Mouse (Mus musculus) heart, adult 2 months (tissue): Measurements from ENCODE around the gene Rnaseh1. TPM values are rescaled to one million over a fixed set of nuclear protein-coding genes. Genes with fewer than 3 reads are reported as not detected.

Experiments
- DNase-seq, 2 experiments: peaks; one replicate each; pipeline ENCODE4 v3.0.0; 2021
- H3K27ac ChIP-seq: fragments of 200-600 bp; 2 replicates; pipeline ENCODE4 v1.8.1; 2022
- H3K27me3 ChIP-seq: fragments of 200-500 bp; 2 replicates; pipeline ENCODE4 v1.6.1; 2012; ENCODE audit warnings: mild to moderate bottlenecking, low read length, inconsistent platforms, mixed read lengths; ENCODE audit not compliant: control insufficient read depth, insufficient read depth
- H3K36me3 ChIP-seq: fragments of 200-500 bp; 2 replicates; pipeline ENCODE4 v1.6.1; 2012; ENCODE audit warnings: low read length, inconsistent platforms; ENCODE audit not compliant: control insufficient read depth, insufficient read depth
- H3K4me1 ChIP-seq: fragments of 200-500 bp; 2 replicates; pipeline ENCODE4 v1.6.1; 2011; ENCODE audit warnings: low read length; ENCODE audit not compliant: control insufficient read depth, insufficient read depth
- H3K4me3 ChIP-seq: fragments of 200-600 bp; 2 replicates; pipeline ENCODE4 v1.8.1; 2022
- H3K79me2 ChIP-seq: fragments of 200-500 bp; replicated peaks from 2 replicates; pipeline ENCODE4 v1.6.1; 2012; ENCODE audit warnings: mild to moderate bottlenecking, inconsistent platforms, low read length, moderate library complexity, mixed read lengths; ENCODE audit not compliant: control insufficient read depth, insufficient read depth
- H3K9ac ChIP-seq: fragments of 200-500 bp; 2 replicates; pipeline ENCODE4 v1.6.1; 2012; ENCODE audit warnings: low read depth, mild to moderate bottlenecking, control low read depth, inconsistent platforms, low read length, mixed read lengths
- CTCF ChIP-seq: fragments of 200-600 bp; IDR thresholded peaks from 2 replicates; pipeline ENCODE4 v1.8.1; 2022; ENCODE audit warnings: antibody characterized with exemption, mild to moderate bottlenecking, moderate library complexity
- EP300 ChIP-seq: fragments of 200-500 bp; IDR thresholded peaks from 2 replicates; pipeline ENCODE4 v1.6.1; 2011; ENCODE audit warnings: low read depth, low read length, control low read depth; ENCODE audit not compliant: insufficient read depth
- POLR2A ChIP-seq: fragments of 200-500 bp; IDR thresholded peaks from 2 replicates; pipeline ENCODE4 v1.6.1; 2011; ENCODE audit warnings: mild to moderate bottlenecking, low read depth, low read length, control low read depth; ENCODE audit not compliant: insufficient read depth
- WGBS: fragments of 180-500 bp; shearing (Covaris S2); methylation state at CpG from one replicate; pipeline ENCODE4 v1.1.7; 2018; 5-methylcytosine and 5-hydroxymethylcytosine counted together
- intact Hi-C: fragments of 180-260 bp; cut with DNase I; formaldehyde crosslinking; loops from one replicate; pipeline ENCODE4 v1.15.1; 2025
- polyA plus RNA-seq: library from polyadenylated mRNA; depleted of rRNA; stranded (reverse); fragments of >200 nt; gene quantifications from 2 replicates; pipeline ENCODE4 v1.2.3, GENCODE M21; 2012
- total RNA-seq, 2 experiments: library from RNA; stranded (reverse); gene quantifications; 2 replicates each; pipeline ENCODE4 v1.2.3; 2021

Rnaseh1 gene
- total and polyA plus RNA-seq, 3 experiments, result 6.9 to 8.4 (median 7.0) TPM

GRCm38 (mm10) chr12:28674038-28674720 is 24.8 kb downstream of the Rnaseh1 start:
- 0 out of 2 replicates have a peak, but pooled peaks cover 2% of the 10 kb centered on the region for H3K79me2 ChIP-seq
- no peaks in the 10 kb centered on the region for H3K27me3 ChIP-seq
- no peaks in the 10 kb centered on the region for H3K36me3 ChIP-seq
- no peak for DNase-seq
- no peak overlapping the region for H3K27ac ChIP-seq
- 85% methylated on average over 10 of the region's 10 CpGs for WGBS
- H3K9ac ChIP-seq, result no peak overlapping the region
- H3K4me3 ChIP-seq, result no peak overlapping the region
- TF ChIP-seq CTCF, result 0 out of 2 replicates have a peak, but pooled peaks have one; percentile 12
- TF ChIP-seq POLR2A, result no peak
- intact Hi-C loops, result no loop called here
- peaks cover 7% of the 10 kb centered on the region for H3K4me1 ChIP-seq

GRCm38 (mm10) chr12:28675121-28675924 is 25.9 kb downstream of the Rnaseh1 start, which contains the start of gene Adi1:
Gene Adi1, plus strand, starts transcription at chr12:28675231.
- no peaks in the 10 kb centered on the region for H3K27me3 ChIP-seq
- no peaks in the 10 kb centered on the region for H3K36me3 ChIP-seq
- TF ChIP-seq POLR2A (peak; percentile 61; the same call in 1 of the 2 replicates), CTCF (no peak), EP300 (0 out of 2 replicates have a peak, but pooled peaks have one; percentile 1)
- DNase-seq, result peak; percentile 84 to 86
- WGBS, result 1% methylated on average over 53 of the region's 53 CpGs
- H3K4me1 ChIP-seq, result peaks cover 7% of the 10 kb centered on the region
- H3K79me2 ChIP-seq, result 0 out of 2 replicates have a peak, but pooled peaks cover 2% of the 10 kb centered on the region
- intact Hi-C loops, result no loop called here
- peak within 1 kb of the TSS; percentile 90 for H3K27ac ChIP-seq
- peak within 1 kb of the TSS; percentile 90 for H3K9ac ChIP-seq
- peak within 1 kb of the TSS; percentile 64 for H3K4me3 ChIP-seq

- peaks cover 5% of the 10 kb centered on the region for H3K4me1 ChIP-seq
- WGBS, result 65% methylated on average over 5 of the region's 5 CpGs
- H3K9ac ChIP-seq, result peak overlapping the region; percentile 90
- peak overlapping the region; percentile 90 for H3K27ac ChIP-seq
- peak overlapping the region; percentile 64 for H3K4me3 ChIP-seq
- no peaks in the 10 kb centered on the region for H3K36me3 ChIP-seq
- no peak for DNase-seq
- H3K79me2 ChIP-seq, result 0 out of 2 replicates have a peak, but pooled peaks cover 2% of the 10 kb centered on the region
- no peaks in the 10 kb centered on the region for H3K27me3 ChIP-seq
- intact Hi-C loops, result no loop called here
- TF ChIP-seq CTCF, result no peak
- TF ChIP-seq EP300, result no peak
- TF ChIP-seq POLR2A, result no peak
Observed at GRCm38 (mm10) chr12:28675925-28676209, 26.5 kb downstream of the Rnaseh1 start.

- H3K9ac ChIP-seq, result no peak overlapping the region
- no peaks in the 10 kb centered on the region for H3K4me1 ChIP-seq
- intact Hi-C loops, result no loop called here
- H3K36me3 ChIP-seq, result no peaks in the 10 kb centered on the region
- H3K27me3 ChIP-seq, result no peaks in the 10 kb centered on the region
- TF ChIP-seq POLR2A (no peak), CTCF (no peak), EP300 (no peak)
- no peaks in the 10 kb centered on the region for H3K79me2 ChIP-seq
- WGBS, result 92% methylated on average over 1 of the region's 1 CpGs
- H3K4me3 ChIP-seq, result no peak overlapping the region
- H3K27ac ChIP-seq, result no peak overlapping the region
- DNase-seq, result no peak
Observed at GRCm38 (mm10) chr12:28684674-28685073, 35.3 kb downstream of the Rnaseh1 start.

GRCm38 (mm10) chr12:28685771-28686170 is 36.4 kb downstream of the Rnaseh1 start:
- intact Hi-C loops, result no loop called here
- DNase-seq, result no peak
- TF ChIP-seq EP300 (no peak), CTCF (no peak), POLR2A (no peak)
- Histone ChIP-seq H3K79me2 (no peaks in the 10 kb centered on the region), H3K4me3 (no peak overlapping the region), H3K4me1 (no peaks in the 10 kb centered on the region), H3K27me3 (no peaks in the 10 kb centered on the region), H3K9ac (no peak overlapping the region), H3K36me3 (no peaks in the 10 kb centered on the region), H3K27ac (no peak overlapping the region)
- WGBS, result 76% methylated on average over 3 of the region's 3 CpGs
